Mouse (Mus musculus) testis, postnatal 14 days (tissue): Measurements from ENCODE around the gene Dock8.
A peak's percentile ranks its signal among the peaks of the same experiment; 100 is the strongest.

Source experiments
- DNase-seq: peaks from one replicate; pipeline ENCODE4 v3.0.0; 2021; ENCODE audit warnings: low spot score

The Dock8 gene

DNA sequence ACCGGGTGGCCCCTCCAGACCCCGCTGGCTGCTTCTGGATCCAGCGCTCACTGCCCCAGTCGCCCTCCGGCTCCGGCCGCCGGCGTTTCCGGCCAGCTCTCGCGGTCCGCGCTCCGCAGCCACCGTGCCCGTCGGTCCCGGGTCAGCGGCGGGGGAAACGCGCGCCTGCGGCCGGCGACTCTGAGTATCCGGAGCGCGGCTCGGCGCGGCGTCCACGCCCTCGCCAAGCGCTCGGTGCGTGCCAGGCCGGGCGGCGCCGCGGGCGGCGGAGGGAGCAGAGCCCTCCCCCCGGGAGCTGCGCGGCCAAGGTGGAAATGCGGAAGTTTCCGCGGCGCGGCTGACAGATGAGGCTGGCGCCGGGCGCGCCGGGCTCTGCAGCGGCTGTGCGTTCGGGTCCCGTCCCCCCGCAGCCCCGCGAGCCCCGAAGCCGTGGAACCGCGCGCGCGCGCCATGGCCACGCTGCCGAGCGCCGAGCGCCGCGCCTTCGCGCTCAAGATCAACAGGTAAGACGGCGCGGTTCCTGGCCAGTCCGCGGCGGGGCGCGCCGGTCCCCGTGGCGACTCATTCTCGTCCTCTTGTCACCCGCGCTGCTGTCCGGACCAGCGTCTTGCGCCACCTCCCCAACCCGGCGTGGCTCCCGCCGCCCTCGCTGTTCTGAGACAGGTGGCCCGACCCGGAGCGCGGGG, at the start of gene Dock8:
TSS of gene Dock8 (plus strand) at position 334 of the 686 bp plus-strand sequence.
- DNase-seq = peak; percentile 54

DNA sequence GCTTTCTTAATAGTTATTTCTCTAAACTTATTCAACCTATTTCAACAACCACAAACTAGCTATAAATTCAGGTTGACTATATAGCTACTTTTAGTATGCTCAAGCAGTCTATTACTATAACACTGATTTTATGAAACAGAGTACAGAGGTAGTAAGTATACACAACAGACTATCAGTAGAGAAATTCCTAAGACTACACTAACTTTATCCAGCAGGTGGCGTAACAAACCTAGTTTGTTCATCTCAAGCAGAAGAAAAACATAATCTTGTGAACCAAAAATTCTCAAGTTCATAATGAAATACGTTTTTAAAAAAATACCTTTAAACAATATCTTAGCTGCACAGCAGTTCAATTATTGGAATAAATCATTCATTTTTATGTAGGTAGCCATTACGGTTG, 40.8 kb upstream of the Dock8 start:
- no peak for DNase-seq

DNA sequence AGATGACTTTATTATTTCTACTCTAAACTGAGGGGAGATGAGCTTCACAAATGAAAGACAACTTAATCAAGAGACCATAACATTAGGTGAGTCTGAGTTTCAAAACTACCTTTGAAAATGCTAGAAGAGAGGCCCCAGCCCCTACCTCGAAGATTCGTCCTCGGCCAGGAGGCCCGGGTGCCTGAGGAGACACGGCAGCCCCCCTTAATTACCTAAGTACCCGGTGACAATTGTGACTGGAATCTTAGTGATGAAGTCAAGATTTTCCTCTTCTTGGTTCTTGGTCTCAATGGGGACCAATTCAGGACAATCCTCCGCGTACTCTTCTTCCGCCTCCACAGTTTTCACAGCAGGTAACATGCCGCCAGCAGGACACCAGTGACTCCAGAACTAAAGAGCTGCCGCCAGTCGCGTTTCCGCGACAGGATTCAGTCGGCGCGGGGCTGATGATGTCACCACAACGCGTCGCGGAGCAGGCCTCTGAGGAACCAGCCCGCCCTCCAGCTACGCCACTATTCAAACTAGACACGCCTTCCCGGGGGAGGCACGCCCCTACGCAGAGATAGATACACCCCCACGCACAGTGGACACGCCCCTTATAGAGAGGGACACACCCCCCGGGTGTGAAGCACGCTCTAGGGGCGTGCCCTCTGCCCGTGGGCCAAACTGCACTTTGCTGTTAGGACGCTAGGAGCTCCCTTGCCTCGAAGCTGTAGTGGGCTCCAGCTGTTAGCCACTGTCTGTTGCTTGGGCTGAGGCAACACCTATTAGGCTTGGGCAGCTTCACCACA, 38.0 kb upstream of the Dock8 start, which contains the start of gene Cbwd1:
TSS of gene Cbwd1 (minus strand) at position 439 of the 791 bp plus-strand sequence.
- peak; percentile 99 for DNase-seq

DNA sequence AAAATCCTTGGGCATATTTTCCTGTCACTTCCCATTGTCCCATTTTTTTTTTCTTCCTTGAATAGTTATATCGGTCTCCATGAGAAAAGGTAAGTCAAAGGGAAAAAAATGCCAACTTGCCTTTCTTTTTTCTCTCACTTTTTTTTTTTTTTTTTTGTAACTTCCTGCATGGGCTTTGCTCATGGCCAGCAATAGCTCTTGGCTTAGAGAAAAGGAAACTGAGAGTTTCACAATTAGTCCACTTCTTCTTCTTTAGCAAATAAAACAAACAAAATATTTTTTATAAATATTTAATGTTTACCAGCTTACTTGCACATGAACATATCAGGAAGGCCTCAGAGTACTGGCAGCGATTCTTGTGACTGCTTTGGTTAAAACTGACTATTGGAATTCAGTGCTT, 33.1 kb upstream of the Dock8 start:
- DNase-seq = no peak

DNA sequence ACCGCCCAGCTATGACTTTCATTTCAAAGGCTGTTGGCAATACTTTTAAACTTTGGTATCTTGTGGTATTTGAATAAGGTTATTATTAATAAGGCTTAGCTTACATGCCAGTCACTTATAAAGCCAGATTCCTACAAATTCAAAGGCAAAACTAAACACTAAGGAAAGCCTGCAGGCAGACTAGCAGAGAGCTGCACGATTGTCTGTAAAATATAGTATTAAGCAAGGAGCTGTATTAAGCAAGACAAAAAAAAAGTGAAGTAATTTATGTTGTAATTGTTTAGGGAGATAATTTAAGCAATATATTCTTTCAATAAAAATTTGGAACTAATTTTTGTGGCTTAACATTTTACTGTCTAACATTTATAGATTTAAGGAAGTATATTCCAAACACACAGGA, 32.4 kb upstream of the Dock8 start:
- DNase-seq = no peak

DNA sequence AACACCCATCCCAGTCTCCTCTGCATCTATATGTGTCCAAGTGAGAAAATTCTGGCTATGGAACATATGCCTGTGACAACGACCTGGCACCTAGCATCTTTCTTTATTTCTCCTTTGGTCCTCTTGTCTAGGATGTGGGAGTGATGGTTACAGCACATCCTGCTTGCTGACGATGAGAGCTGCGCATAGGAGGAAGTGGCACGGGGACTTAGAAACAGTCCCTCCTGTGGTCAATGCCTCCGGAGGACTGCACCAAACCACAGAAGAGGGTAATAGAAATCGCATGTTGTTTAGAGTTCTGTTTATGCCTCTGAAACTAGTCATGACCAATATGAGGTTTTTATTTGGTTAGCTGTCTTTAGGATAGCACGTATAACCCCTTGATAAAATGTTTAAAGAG, 28.0 kb upstream of the Dock8 start:
- DNase-seq = no peak

DNA sequence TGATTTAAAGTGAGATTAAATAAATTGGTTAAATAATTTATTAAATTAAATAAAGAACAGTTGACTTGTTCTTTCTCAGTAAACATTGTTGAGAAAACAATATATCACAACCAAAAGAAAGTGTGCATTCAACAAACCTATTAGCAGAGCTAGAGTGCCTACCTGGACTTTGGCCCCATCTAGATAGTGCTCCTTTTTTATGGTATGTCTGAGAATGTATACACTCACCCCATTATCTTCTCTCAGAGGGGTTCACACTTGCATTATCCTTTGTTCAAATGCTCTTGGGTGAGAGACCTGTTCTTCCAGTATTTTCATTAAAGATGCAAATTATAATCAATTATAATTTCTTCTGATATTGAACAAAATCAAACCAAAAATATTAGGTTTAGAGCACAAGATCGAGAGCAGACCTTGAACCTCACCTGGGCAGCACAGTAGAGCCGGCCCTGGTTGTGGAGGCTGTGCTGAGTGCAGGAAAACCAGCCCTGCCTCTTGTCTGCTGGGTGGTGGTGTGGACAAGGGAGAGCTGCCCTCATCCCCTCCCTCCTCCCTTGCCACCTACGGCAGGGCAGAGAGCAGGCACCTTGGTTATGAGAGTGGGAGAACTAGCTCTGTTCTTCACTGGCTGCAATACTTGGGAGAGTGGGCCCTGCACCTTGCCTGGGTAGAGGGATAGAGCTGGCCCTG, 26.5 kb upstream of the Dock8 start:
- DNase-seq = no peak

DNA sequence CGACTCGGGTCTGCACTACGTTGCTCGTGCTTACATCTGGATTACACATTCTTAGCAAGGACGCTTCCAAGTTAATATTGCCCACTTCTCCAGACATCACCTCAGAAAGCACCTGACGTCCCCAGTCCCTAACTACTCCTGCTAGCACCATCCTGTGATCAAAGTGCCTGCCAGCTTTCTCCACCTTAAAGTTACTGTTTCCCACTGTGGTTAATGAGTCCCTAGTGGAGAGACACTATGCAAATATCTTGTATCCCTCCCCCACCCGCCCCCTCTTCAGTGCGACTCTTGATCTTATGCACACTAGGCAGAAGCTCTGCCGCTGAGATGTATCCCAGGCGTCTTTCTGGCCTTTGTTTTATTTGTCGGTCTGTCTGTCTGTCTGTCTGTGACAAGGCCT, 21.3 kb upstream of the Dock8 start:
- DNase-seq = no peak

DNA sequence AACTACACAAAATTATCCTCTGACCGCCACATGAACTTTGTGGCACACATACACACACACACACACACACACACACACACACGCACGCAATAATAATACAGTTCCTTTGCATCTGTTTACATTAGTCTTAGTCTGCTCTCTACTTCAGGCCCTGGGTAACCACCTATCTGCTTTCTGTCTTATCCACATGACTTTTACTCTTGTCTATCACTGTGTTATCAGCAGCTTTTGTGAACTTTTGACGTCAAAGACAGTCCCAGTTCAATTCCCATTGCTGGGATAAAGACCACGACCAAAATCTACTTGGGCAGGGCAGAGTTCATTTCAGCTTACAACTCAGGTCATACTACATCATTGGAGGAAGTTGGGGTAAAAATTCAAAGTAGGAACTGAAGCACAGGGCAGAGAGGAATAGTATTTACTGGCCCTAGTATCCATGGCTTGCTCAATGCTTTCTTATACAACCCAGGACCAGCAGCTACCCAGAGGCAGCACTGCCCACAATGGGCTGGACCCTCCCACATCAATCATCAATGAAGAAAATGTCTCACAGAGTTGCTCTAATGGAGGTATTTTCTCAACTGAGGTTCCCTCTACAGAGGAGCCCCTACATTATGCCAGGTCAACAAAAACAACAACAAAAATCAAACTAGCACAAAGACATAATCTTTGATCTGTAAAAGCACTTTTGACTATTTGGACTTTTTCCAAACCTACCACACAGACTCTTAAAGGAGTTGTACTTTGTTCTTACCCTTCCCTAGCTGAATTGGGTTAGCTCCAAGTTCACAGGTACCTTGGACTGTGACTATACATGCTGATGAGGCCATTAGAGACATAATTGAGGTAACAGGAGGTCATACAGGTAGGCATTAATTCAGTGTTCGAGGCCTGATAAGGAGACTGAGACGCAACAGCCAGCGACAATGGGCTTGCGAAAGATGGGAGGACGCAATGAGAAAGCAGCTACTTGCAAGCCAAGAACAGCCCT, 20.2 kb upstream of the Dock8 start:
- DNase-seq = no peak

DNA sequence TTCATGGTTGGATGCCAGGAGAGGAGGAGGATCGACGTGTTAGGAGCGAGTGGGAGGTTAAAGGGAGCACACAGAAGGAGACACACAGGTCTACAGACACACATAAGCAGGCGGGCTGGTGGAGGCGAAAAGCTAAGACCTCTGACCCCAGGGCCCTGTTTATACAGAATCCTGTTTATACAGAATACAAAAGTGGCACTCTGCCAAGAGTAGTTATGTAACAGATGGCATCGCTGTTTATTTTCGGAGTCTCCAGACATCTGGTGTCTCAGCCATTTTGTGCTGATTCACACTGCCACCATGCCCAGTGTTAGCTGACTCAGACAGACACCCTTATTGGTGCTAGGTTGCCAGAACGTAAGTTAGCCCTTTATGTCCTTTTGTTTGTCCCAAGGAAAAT, 18.0 kb upstream of the Dock8 start:
- DNase-seq = no peak

DNA sequence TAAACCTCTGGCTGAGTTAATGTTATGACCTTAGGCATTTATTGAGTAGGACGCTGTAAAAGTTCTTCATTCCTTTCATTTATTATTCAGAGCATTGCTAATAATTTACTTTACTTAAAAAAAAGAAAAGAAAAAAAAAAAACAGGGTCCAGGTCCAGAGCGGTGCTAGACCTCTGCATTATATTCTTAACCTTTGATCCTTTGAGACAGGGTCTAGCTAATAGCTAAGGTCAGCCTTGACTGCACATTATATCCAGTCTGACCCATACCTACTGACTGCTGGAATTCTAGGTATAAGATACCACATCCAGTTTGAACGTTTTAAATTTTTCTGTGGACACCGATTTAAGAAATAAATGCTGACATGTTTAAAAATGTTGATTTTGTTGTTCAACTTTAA, 16.3 kb upstream of the Dock8 start:
- no peak for DNase-seq

DNA sequence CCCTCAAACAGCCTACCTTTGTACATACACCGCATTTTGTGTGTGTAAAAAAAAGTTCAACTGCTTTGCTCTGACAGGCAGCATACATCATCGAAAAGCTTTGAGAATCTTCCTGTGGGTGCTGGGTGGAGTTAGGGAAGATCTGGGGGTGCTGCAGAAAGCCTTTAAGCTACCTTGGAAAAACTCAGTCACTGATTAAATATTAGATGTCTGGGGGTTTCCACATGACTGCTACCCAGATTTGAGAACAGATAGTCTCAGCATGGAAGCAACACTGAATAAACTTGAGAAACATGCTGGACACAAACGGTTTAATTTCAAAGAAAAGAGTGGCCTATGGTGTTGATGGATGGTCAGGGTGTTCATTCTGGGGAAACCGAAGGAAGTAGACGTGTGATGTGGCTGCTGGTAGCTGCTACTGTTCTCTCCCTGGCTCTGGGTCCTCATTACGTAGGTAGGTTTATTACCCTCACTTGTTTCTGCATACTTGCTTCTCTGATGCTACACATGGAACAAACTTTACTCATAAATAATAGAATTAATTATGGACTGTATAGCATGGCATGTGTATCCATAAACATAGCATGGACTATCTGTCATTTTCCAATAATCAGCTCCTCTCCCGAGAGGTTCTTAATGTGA, 15.4 kb upstream of the Dock8 start:
- DNase-seq = no peak

DNA sequence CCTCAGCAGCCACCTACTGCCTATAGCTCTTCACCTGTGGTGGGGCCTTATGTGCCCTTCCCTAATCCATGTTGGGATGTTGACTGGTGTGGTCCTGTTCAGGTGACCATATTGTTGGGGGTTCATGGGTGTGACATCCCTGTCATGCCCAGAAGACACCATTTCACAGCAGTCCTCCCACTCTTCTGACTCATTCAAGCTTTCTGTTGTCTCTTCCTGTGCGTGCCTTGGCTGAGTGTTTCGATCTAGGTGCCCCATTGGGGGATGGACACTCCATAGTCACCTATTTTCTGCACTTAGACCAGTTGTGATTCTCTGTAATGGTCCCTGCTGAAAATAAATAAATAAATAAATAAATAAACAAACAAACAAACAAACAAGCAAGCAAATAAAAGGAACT, 14.3 kb upstream of the Dock8 start:
- DNase-seq = no peak

DNA sequence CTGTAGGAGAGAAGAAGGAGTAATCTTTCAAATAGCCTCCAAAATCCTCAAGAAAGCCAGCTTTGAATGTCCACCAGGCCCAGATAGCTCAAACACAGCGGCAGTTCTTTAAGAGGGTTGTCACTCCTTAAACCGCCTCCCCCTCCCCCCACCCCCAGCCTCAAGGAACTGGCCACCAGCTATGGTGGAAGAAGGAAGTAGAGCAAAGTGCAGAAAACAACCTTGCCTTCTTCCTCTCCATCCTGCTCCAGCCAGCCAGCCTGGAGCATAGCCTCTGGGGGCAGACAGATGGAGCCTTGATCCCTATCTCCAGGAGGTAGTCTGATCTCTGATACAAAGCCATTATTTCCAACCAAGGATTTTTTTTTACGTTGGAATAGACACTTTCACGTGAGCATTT, 12.0 kb upstream of the Dock8 start:
- DNase-seq = no peak

DNA sequence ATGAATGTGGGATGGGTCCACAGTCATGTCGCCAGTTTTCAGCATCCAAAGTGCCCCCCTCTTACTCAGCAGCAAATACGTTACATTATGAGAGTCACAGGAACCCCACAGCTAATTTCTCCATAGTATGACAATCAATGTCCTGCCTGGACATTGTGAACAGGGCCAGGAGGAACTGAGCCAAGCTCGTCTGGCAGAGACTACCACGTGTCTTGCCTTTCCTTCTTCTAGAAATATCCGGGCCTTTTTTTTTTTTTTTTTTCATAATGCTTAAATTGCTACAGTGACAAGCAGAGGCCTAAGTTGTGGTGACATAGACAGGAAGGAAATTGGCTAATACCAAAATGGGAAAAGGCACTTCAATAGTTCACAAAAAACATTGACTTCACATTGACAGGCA, 10.5 kb upstream of the Dock8 start:
- no peak for DNase-seq

DNA sequence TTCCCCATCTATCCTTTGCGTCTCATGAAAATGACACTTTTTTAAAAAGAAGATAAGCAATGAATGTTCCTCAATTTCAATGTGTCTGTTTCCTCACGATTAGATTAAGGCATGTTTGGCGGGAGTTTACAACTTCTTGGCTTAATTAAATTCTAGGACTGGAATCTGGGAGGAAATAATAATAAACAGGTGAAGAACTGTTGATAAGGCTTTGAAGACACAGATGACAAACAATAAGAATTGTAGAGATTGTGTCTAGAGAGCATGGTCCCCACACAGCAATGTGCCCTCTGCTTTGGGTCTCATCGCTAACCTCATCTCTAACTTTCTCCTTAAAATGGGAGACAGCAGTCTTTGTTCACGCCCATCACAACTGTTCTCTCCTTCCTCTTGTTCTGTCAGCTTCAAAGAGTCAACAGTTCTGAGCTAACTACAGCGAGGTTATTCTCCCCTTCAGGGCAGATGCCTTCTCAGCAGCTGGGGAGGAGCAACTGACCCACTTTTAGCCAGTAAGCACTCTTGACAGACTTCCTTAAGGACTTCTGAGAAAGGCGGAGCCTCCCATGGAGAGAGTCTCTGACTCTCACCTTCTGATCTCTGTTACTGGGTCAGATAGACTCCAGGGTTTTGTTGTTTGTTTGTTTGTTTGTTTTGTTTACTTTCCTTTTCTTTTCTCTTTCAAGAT, 9.1 kb upstream of the Dock8 start:
- no peak for DNase-seq

DNA sequence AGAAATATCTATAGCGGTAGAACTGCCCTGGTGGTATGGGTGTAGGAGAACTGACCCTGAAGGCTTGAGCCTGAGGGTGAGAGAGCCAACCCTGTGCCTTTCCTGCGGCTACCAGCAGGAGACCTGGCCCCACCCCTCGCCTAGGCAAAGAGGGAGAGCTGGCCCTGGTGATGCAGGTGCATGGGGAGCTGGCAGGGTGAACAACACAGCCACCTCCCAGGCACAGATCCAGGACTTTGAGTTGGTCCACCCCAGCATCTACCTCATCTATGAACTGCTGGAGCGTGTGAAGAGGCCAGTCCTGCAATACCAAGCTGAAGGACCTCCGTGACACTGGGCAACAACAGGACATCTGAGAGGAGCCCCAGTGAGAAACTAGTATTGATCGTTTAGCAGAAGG, 5.8 kb upstream of the Dock8 start:
- no peak for DNase-seq

DNA sequence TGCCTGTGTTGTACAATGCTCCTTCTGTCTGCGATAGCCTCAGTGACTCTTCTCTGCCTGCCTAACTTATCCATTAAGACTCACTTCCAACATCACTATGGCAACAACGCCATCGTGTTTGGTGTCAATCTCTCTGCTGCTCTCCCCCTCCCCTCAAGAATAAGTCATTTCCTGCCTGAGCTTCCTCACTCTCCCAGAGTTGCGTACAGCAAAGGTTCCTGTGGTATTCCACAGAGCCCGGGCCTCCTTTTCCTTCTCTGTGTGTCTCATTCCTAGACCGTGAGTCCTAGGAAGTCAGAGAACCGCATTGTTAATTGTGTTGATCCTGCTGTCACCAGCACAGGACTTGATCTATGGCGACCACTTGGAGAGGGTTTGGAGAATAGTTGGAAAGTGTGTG, 4.4 kb upstream of the Dock8 start:
- no peak for DNase-seq

DNA sequence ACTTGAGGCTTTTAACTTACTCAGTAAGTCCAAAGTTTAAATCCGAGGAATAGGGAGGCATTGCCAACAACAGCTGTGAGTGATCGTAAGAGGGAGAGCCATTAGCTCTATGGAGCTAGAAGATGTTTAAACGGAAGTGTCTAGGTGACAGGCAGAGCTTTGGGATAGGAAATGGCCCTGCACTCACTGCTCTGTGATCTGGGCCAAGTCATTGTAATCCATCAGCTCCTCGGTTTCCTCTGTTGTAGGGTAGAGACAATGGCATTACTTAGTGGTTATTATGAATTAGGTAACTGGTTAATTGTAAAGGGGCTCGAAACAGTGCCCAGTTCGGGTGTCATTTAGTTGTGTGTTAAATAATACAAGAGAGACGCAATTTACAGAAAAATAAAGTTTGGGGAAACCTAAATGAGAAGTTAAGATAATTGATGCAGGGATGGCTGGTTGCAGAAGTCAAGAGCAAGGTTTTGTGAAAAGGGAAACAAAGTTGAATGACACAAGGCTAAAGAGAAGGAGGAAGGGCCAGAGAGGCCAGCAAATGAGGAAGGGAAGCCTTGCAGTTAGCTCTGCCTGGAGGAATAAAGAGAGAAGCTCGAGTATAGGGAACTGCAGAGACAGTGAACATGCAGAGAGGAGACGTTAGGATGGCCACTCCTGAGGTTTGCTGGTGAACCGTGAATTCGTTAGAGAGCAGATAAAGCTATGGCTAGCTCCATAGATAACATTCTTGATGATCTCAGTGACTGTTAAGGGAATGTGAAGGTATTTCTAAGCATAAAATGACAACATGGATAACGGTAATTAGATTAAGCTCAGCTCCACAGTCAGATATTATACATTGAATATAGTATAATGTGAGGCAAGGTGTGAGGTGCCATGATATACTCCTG, 2.3 kb upstream of the Dock8 start:
- no peak for DNase-seq

DNA sequence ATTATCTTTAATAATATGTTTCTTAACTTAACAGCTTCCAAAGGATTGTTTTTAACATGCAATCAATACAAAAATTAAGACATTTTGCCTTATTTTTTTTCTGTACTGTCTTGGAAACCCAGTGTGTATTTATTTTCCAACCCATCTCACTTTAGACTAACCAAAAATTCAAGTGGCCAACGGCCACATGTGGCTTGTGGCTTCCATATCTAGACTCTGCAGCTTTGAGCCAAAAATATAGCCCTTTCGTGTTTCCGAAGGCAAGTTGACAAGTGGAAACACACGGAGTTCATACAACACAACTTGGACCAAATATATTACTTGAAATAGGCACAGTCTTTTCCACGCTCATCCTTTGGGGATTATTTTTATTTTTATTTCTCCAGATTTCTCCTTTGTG, 773 bp upstream of the Dock8 start:
- DNase-seq = no peak
